Mouse (Mus musculus) hindbrain, postnatal 0 days (tissue): ENCODE measurements around the gene Retreg1. TPM values are rescaled to one million over a fixed set of nuclear protein-coding genes. Genes with fewer than 3 reads are reported as not detected.

ENCODE experiments used
- ATAC-seq: fragments of 200-750 bp; cut with Nextera tagmentation; 2 replicates; pipeline ENCODE4 v1.8.0; 2017; ENCODE audit warnings: mild to moderate bottlenecking, moderate TSS enrichment, moderate library complexity
- DNase-seq: peaks from one replicate; pipeline ENCODE4 v3.0.0-alpha.2; 2015; ENCODE audit warnings: low spot score
- H3K27ac ChIP-seq: fragments of 300-500 bp; sonication (generic); 2 replicates; pipeline ENCODE4 v1.5.1; 2014; ENCODE audit warnings: mild to moderate bottlenecking
- H3K27me3 ChIP-seq: fragments of 300-500 bp; sonication (generic); 2 replicates; pipeline ENCODE4 v1.6.1; 2014; ENCODE audit warnings: low read length, mixed read lengths; ENCODE audit not compliant: insufficient read depth
- H3K36me3 ChIP-seq: fragments of 300-500 bp; sonication (generic); 2 replicates; pipeline ENCODE4 v1.6.1; 2014; ENCODE audit warnings: low read length, mixed read lengths; ENCODE audit not compliant: insufficient read depth
- H3K4me1 ChIP-seq: fragments of 300-500 bp; sonication (generic); 2 replicates; pipeline ENCODE4 v1.6.1; 2014; ENCODE audit warnings: antibody characterized with exemption, low read length, mixed read lengths; ENCODE audit not compliant: insufficient read depth
- H3K4me2 ChIP-seq: fragments of 300-500 bp; sonication (generic); 2 replicates; pipeline ENCODE4 v1.6.1; 2014; ENCODE audit warnings: low read depth, mild to moderate bottlenecking, low read length, moderate library complexity, mixed read lengths
- H3K4me3 ChIP-seq: fragments of 300-500 bp; sonication (generic); 2 replicates; pipeline ENCODE4 v1.5.1; 2014; ENCODE audit warnings: low read length
- H3K9ac ChIP-seq: fragments of 300-500 bp; sonication (generic); replicated peaks from 2 replicates; pipeline ENCODE4 v1.6.1; 2014; ENCODE audit warnings: mild to moderate bottlenecking, low read length, moderate library complexity, mixed read lengths
- H3K9me3 ChIP-seq: fragments of 300-500 bp; sonication (generic); 2 replicates; pipeline ENCODE4 v1.6.1; 2016; ENCODE audit warnings: low read length, mixed read lengths
- CTCF ChIP-seq: IDR thresholded peaks from 2 replicates; pipeline ENCODE4 v1.5.1; 2016; ENCODE audit warnings: antibody characterized with exemption, control low read depth, low read depth
- WGBS: fragments of 180-500 bp; shearing (Covaris S2); extraction: QIAGEN DNeasy Blood & Tissue Kit; methylation state at CpG from one replicate; pipeline ENCODE4 v1.1.7; 2014; 5-methylcytosine and 5-hydroxymethylcytosine counted together
- polyA plus RNA-seq: library from polyadenylated mRNA; unstranded; fragments of >200 nt; fragmentation: Nextera tagmentation; extraction: Ambion mirVana; gene quantifications from 2 replicates; pipeline ENCODE4 v1.2.1, GENCODE M21; 2015
- total RNA-seq: library from RNA; depleted of rRNA; stranded (reverse); fragments of >200 nt; gene quantifications from 2 replicates; pipeline ENCODE4 v1.2.3, GENCODE M21; 2014

The Retreg1 gene
- total and polyA plus RNA-seq, 2 experiments from 2014 or later: 21.0 to 31.7 TPM

DNA sequence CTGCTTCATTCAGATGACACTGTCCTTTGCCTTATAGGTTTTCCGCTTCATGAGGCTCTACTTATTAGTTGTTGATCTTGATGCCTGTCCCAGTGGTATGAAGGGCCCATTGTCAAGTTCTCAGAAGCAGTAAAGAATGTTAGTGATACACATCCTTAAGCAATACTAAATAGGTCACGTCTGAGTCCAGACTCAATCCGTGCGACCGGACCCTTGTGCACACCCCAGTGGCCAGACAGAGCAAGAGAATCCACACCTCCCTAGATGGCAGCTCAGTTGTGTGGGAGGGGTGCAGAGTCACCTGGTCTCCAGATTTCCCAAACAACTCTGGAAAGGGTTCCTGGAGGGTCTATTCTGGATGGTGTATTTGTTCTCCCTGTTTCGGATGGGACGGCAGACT, 103.5 kb downstream of the Retreg1 start:
- no peaks in the 10 kb centered on the region for H3K9me3 ChIP-seq
- no peak for TF ChIP-seq CTCF
- H3K4me2 ChIP-seq: no peak overlapping the region
- no peak overlapping the region for H3K9ac ChIP-seq
- H3K4me1 ChIP-seq: no peaks in the 10 kb centered on the region
- no peak overlapping the region for H3K27ac ChIP-seq
- H3K4me3 ChIP-seq: no peak overlapping the region
- DNase-seq (no peak), ATAC-seq (no peak)
- 91% methylated on average over 7 of the region's 7 CpGs for WGBS
- no peaks in the 10 kb centered on the region for H3K36me3 ChIP-seq
- no peaks in the 10 kb centered on the region for H3K27me3 ChIP-seq

- Histone ChIP-seq H3K36me3 (no peaks in the 10 kb centered on the region), H3K4me1 (no peaks in the 10 kb centered on the region), H3K27me3 (no peaks in the 10 kb centered on the region), H3K9me3 (no peaks in the 10 kb centered on the region), H3K4me3 (no peak overlapping the region), H3K27ac (no peak overlapping the region), H3K9ac (no peak overlapping the region), H3K4me2 (no peak overlapping the region)
- ATAC-seq (no peak), DNase-seq (no peak)
- WGBS: 84% methylated on average over 8 of the region's 8 CpGs
- TF ChIP-seq CTCF: no peak
These were observed 104.4 kb downstream of the Retreg1 start for GRCm38 (mm10) chr15:25947383-25947782.

DNA sequence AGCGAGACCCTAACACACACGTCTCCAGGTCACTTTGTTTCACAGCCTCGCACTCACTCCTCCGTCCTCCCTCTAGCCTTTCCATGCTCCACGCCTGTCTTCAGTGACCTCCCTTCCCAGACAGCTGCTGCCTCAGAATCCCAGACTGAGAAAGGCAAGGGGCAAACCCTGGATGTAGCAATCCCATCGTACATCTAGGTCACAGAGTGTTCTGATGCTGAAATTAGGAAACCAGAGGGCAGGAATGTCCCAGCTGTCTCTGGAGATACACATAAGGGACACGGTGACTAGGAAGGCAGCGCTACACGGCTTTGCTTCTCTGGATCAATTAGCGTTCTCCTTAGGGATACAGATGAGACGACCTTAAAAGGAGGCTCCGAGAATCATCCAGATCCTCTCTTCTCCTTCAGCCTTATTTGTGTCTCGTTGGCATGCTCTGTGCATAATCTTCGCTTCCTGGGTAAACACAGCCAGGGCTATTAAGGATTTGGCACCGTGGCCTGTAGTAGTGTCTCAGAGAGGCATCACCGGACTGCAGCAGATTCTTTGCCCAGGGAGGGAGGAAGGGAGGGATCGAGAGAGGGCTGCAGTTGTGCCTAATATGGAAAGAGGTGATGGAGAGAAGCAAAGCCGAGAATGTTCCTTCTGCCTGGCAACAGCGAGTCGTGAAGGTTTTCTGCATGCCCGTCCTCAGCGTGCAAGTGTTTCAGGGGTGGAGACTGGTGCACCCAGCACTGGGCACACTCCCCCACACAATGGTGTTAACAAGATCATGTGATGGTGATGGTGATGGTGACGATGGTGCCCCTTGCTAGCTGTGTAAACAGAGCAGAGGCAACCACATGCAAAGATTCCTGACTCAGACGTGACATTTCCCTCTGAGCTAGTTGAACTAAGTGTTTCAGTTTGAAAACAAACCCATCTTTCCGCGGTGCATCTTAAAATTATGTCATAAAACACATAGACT, 105.6 kb downstream of the Retreg1 start:
- no peaks in the 10 kb centered on the region for H3K27me3 ChIP-seq
- no peaks in the 10 kb centered on the region for H3K36me3 ChIP-seq
- DNase-seq (peak; percentile 19), ATAC-seq (peak; percentile 46; the same call in 1 of the 2 replicates)
- no peak overlapping the region for H3K27ac ChIP-seq
- no peaks in the 10 kb centered on the region for H3K9me3 ChIP-seq
- no peak overlapping the region for H3K9ac ChIP-seq
- no peak overlapping the region for H3K4me3 ChIP-seq
- no peak overlapping the region for H3K4me2 ChIP-seq
- WGBS: 76% methylated on average over 26 of the region's 26 CpGs
- TF ChIP-seq CTCF: no peak
- no peaks in the 10 kb centered on the region for H3K4me1 ChIP-seq

GRCm38 (mm10) chr15:25949696-25950095, 106.7 kb downstream of the Retreg1 start:
- ATAC-seq (no peak), DNase-seq (no peak)
- H3K9me3 ChIP-seq: no peaks in the 10 kb centered on the region
- WGBS: 76% methylated on average over 9 of the region's 9 CpGs
- no peak for TF ChIP-seq CTCF
- no peak overlapping the region for H3K4me2 ChIP-seq
- H3K4me1 ChIP-seq: no peaks in the 10 kb centered on the region
- H3K36me3 ChIP-seq: no peaks in the 10 kb centered on the region
- no peak overlapping the region for H3K9ac ChIP-seq
- no peaks in the 10 kb centered on the region for H3K27me3 ChIP-seq
- no peak overlapping the region for H3K4me3 ChIP-seq
- no peak overlapping the region for H3K27ac ChIP-seq

DNA sequence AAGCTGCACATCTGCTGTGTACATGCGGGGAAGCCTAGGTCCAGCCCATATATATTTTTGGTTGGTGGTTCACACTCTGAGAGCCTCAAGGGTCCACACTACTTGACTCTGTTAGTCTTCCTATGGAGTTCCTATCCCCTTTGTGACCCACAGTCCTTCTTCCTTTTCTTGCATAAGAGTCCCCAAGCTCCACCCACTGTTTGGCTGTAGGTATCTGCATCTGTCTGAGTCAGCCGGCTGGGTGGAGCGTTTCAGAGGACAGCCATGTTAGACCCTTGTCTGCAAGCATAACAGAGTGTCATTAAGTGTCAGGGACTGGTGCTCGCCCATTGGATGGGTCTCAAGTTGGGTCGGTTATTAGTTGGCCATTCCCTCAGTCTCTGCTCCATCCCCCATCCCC, 107.6 kb downstream of the Retreg1 start:
- Histone ChIP-seq H3K9me3 (no peaks in the 10 kb centered on the region), H3K36me3 (no peaks in the 10 kb centered on the region), H3K4me3 (no peak overlapping the region), H3K9ac (no peak overlapping the region), H3K27ac (no peak overlapping the region), H3K27me3 (no peaks in the 10 kb centered on the region), H3K4me2 (no peak overlapping the region), H3K4me1 (no peaks in the 10 kb centered on the region)
- TF ChIP-seq CTCF: no peak
- 91% methylated on average over 5 of the region's 5 CpGs for WGBS
- DNase-seq (no peak), ATAC-seq (no peak)

- WGBS: 85% methylated on average over 4 of the region's 4 CpGs
- ATAC-seq (no peak), DNase-seq (no peak)
- no peaks in the 10 kb centered on the region for H3K4me1 ChIP-seq
- H3K36me3 ChIP-seq: no peaks in the 10 kb centered on the region
- no peak overlapping the region for H3K27ac ChIP-seq
- H3K9me3 ChIP-seq: no peaks in the 10 kb centered on the region
- H3K4me3 ChIP-seq: no peak overlapping the region
- no peak overlapping the region for H3K9ac ChIP-seq
- TF ChIP-seq CTCF: no peak
- no peak overlapping the region for H3K4me2 ChIP-seq
- H3K27me3 ChIP-seq: no peaks in the 10 kb centered on the region
These were observed 108.1 kb downstream of the Retreg1 start for GRCm38 (mm10) chr15:25951037-25951436.

DNA sequence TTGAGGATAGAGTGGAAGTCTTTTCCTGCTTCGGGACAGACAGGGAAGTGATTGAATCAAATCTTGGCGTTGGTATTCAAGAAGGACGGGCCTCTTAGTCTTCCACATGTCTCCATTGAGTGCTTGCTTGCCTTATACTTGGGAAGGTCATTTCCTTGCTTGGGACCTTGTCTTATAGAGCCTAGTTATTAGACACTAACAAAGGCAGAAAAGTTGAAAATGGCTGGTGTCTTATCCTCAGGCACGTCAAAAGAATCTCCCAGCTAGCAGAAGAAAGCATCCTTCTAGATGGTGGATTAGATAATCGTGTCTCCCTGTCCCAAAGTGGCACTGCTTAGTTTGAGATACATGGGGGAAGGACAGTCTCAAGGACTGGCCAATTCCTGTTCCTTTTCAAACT, 113.0 kb downstream of the Retreg1 start:
- Histone ChIP-seq H3K27me3 (no peaks in the 10 kb centered on the region), H3K4me3 (no peak overlapping the region), H3K4me2 (no peak overlapping the region), H3K27ac (no peak overlapping the region), H3K4me1 (no peaks in the 10 kb centered on the region), H3K36me3 (no peaks in the 10 kb centered on the region), H3K9ac (no peak overlapping the region), H3K9me3 (no peaks in the 10 kb centered on the region)
- no peak for TF ChIP-seq CTCF
- no peak for DNase-seq
- WGBS: 75% methylated on average over 5 of the region's 5 CpGs
- no peak for ATAC-seq
